Mouse (Mus musculus) spleen, adult 18-20 months (tissue): Measurements from ENCODE around the gene Elovl5.

Experiments used
- DNase-seq, 2 experiments: peaks; one replicate each; pipeline ENCODE4 v3.0.0; 2022; ENCODE audit warnings: mixed read lengths in 2 of 2

Gene Elovl5

DNA sequence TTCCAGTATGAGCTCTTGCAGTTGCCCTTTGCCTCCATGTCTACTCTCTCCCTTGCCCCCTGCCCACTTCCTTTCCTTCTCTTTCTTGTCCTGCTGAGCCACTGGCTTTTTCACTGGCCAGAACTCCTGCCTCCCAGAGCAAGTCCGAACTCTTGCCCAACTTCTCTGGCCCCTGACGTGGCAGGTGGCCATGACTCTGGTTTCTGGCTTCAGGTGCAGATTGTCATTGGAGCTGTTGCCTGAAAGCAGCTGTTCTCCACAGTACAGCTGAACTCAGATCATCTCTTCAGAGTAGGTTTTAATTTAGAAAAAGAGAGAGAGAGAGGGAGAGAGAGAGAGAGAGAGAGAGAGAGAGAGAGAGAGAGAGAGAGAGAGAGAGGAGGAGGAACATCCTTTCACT, 86.1 kb downstream of the Elovl5 start:
- DNase-seq = no peak

DNA sequence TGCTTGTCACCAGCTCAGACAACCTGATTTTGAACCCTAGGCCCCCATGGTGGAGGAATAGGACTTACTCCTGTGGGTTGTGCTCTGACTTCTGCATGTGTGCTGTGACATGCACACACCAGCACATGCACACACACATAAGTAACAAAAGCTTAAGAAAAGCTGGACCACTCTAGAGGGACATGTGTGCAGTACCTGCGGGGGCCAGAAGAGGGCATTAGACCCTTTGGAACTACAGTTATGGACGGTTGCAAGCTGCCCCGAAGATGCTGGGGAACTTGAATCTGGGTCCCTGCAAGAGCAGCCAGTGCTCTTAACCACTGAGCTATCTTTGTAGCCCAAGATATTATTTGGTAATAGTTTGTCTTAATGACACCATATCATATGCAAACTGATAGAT, 88.3 kb downstream of the Elovl5 start:
- peak in 1 of 2 experiments; percentile 53 for DNase-seq

DNA sequence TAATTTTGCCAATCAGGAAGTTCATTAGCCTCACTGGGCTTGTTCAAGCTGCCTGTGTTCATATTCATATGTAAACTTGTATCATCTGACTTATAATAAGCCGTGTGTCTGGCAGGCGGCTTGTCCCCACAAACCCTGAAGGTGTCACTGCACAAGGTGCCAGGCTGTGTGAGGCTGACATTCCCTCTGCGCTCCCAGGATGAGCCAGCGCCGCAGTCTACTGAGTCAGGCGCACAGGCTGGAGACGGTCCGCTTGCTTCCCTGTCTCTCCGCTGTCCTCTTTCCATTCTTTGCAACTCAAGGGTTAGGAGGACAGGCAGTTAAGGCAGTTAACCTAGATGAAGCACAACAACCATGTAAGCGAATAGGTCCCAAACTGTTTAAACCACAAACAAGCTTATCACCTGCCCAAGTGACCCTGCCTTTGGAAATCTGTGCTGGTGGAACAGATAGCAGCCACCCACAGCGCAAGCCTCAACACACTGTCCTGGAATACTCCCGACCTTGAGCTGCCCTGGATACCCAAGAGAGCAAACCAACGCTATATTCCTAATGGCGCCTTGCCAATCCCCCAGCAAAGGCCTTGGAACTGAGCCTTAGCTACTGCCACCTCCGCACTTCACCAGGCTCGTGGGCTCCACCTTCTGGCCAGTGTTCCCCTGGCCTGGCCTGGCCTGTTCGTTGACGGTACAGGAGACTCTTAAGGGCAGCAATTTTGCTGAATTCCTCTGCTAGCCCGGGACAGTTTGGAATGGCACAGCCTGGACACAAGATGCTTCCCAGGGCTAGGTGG, 89.2 kb downstream of the Elovl5 start:
- DNase-seq = peak; percentile 61 to 83

DNA sequence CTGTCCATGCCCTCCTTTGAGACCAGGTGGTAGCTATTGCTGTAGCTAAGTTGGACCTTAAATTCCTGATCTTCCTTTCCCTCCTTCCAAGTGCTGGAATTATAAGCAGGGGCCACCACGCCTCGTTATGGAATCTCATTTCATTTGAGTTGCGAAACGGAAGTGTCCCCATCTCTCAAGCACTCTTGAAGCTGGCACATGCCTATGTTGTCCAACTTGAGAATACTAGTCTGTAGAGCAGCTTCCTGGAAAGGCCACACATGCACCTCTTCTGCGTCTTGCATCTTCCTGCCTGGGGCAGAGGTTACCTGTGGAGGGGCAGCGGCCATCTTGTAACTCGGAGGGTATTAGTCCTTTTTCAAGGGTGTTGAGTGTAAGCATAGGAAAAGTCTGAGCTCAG, 92.2 kb downstream of the Elovl5 start:
- DNase-seq = no peak

DNA sequence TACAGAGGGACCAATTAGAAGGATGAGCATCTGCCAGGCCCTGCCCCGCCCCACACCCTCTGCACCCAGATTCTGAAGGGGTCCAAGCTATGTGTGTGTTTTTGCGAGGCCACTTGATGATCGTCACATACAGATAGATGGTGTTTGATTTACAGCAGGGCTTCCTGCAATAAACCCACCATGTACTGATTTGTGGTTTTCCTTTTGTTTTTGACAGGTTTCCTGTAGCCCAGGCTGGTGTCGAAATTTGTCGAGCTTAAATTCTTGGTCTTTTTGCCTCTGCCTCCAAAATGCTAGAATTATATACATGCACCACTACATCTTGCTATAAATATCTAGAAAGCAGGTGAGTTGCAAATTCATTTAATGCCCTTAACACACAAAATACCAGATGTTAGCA, 93.0 kb downstream of the Elovl5 start:
- DNase-seq = no peak

DNA sequence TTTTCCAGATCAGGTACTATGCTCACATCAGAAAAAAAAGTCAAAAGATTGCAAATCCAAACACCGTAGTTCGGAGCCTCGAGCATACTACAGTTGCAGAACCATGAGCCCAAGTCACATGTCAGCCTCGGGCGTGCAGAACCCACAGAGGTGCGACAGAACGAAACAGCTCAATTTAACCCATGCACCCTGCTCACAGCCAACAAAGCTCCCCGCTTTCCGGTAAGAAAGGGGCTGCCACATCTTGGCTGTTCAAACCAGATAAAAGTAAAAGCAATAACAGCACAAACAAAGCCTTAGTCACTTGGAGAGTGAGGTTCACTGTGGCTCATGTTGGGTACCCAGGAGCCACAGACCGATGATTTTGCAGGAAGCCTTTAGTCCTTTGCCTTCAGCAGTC, 93.5 kb downstream of the Elovl5 start:
- no peak for DNase-seq

DNA sequence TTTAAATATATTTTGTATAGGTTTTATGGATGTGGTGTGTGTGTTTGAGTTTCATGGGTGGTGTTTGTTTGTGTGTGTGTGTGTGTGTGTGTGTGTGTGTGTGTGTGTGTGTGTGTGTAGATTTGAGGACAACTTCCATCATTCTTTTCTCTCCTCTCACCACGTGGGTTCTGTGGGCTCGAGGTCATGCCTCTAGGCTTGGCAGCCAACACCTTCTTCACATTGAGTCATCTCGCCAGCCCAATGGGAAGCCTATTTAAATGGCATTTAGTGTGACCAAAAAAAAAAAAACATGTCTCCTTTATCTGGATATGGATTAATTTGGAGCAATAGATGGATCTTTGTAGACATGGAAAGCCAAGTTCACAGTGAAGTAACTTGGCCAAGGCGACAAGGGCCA, 94.9 kb downstream of the Elovl5 start:
- no peak for DNase-seq

DNA sequence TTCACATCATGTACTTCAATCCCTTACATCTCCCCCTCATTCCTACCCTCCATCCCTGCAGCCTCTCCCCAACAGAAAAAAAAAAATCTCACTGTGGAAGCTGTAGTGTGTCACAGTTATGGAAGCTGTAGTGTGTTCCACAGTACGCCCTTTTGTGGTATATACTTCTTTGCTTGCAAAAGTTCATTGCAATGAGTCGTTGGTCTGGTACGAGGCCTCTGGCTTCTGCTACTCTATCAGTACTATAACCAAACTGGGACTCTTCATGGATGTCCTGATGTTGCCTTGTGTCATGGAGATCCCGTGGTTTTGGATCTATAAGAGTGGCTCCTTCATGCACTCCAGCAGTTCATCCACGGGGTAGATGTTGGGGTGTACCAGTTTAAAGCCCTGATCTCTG, 95.5 kb downstream of the Elovl5 start:
- no peak for DNase-seq

DNA sequence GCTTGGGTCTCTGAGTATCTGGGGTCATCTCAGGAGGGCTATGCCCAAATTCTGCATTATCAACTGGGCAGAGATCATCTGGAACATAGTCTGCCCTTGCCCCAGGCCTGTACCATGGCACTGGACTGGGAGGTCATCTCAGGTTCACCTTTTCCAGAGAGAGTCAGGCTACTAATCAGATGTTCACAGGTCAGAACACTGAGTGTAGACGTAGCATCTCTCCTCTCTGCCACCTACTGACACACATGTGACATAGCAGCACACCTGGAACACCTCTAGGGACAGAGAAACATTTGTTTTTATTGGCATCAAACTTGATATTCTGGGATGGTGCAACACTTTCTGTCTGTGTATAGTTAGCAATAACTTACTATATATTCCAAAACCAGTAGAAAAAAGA, 96.6 kb downstream of the Elovl5 start:
- DNase-seq = no peak

DNA sequence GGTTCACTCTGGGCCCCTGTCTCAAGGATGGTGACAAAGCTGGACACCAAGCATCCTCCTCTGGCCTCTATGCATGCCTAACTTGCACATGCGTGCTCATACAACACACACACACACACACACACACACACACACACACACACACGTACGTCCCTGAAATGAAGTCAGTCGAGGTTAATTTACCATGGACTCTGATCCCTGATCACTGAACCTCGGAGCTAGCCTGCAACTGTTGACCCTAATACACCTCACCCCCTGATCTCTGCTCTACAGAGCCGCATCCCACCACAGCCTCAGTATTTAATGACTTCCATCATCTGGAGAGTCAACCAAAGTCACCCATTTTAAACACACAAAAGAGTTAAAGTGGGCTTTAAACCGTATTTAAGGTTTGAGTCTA, 98.7 kb downstream of the Elovl5 start:
- no peak for DNase-seq

DNA sequence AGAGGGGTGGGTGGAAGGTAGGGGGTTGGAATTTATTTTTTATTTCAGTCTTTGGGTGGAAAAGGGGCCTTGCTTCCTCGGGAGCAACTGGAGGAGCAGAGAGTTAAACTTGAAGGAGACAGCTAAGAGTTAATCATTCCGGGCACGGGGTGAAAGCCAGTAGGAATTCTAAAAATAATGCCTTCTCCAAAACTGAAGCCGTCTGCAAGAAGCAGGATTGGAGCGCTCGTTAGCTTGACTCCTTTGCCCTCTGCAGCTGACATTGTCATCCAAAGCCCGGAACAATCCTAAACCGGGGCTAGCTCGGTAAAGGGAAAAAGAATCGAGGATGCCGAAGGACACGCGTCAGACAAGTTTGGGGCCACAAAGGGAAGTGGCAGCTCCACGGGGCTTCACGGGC, 99.1 kb downstream of the Elovl5 start:
- no peak for DNase-seq

DNA sequence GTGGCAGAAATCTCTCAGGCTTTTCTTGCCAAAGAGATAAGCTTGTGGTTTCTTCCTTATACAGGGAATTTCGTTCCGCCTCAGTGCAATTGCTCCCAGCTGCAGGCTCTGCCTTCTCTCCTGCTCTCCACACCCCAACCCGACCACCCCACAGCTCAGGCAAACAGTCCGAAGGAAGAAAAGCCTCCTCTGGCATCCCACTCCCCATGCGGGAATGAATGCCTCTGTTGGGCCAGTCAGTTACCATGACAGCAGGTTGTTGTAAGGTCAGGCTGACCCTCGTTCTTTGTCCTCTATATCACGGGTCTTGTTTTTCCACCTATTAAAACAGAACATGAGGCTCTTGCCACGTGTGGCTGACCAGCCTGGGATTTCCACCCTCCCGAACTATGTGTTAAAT, 104.1 kb downstream of the Elovl5 start:
- DNase-seq = no peak

DNA sequence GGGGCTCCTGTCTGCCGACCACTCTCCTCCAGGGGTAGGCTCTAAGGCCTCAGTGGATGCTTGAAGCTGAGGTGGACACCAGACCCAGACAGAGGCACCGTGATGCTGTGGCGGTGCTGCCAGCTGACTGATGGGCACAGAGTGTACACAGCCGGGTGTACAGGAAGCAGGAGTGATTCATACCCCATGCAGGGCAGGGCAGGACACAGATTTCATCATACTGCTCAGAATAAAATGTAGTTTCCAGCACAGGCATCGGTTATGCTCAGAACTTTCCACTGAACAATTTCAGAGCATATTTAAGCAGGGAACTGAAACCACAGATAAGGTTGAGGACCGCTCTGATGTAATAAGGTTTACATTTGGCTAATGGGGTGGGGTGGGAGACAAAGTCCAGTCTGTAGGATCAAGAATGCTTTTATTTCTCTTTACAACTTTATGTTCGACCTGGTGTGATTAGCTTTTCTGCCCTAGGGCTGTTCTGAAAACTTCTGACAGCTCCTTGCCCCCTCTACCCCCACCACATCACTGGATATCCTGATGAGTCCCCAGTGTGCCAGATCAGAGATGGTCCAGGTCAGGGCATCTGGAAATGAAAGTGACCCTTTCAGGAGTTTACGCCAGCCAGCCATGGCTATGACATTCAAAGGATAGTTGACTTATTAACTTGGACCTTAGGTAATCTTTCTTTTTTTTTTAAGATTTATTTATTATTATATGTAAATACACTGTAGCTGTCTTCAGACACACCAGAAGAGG, 105.2 kb downstream of the Elovl5 start:
- no peak for DNase-seq

DNA sequence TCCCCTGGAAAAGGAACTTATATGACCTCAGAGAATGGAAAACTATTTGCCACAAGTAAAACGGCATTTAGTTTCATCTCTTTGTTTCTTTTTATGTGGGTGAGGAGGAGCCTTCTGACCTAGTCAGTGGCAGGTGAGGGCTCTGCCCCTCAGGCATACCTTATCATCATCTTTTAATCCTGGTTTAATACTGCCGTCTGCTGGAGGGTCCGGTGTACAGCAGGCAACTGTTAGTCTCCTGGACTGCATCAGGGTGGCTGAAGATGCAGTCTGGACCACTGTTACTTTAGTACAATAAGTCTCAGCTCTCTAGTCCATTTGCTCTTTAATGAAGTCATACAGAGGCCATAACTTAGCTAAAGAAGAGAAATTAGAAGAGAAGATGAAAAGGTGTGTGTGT, 107.7 kb downstream of the Elovl5 start:
- DNase-seq = peak in 1 of 2 experiments; percentile 52

DNA sequence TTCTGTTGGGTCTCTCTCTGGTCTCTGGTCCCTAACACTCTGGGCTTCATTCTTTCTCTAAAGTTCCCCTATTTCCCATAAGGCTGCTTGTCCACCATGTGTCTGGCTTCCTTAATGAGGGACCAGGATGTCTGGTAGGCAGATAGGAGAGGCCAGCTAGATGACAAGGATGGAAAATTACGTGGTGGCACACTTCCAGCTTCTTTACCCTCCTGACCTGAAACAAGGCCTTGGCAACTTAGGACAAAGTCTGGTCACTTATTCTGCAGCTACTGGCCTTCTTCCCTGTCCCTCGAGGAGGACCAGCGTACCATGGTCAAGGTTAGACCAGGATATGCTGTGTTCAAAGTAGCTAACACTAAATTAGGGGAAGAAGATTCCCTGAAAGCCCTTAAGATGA, 109.9 kb downstream of the Elovl5 start:
- DNase-seq = no peak

DNA sequence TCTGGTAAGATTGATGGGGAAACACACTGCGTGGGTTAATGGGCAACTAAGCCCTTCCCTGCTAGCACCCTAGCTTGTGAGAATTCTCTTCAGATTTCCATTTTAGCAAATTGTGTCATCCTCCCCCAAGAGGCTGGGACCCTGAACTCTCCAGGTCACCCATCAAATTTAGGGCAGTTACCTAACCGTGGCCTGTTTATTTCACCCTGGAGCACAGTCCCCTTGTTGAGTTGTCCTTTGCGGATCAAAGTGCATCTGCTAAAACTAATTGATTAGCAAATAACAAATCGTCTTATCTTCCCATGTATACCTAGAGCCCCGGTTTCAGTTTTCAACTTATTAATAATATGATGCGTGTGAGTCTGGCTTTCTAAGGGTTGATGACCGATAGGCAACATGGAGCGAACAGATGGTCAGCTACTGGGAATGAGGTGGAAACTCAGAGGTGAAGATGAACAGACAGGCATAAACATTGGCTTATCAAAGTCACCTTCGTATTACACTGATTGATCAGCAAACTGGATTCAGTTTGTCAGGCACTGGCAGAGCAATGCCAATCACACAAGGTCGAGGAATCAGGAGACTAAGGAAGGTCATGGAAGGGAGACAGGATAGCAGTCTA, 113.8 kb downstream of the Elovl5 start:
- no peak for DNase-seq

DNA sequence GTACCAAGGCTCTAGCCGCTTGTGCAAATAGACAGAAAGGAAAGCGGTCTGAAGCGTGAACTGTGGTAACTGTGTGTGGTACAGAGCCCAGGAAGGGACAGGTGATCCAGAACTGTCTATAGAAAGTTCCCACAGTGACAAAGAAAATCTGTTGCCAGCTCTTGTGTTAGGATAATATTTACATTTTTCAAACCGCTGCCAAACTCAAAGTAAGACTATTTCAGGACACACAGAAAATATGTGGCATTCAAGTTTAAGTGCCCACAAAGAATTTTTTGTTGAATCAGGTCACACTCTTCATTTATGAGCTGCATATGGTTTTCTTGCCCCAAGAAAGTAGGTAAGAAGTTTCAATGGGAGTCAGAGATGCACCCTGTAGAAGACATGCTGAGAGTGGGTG, 115.8 kb downstream of the Elovl5 start:
- no peak for DNase-seq
